Mouse (Mus musculus): ENCODE data around the gene Ttll5. TPM values are rescaled to one million over a fixed set of nuclear protein-coding genes. Genes with fewer than 3 reads are reported as not detected.

Ttll5 gene
- total RNA-seq, 2 experiments from 2014 or later = 41.1 to 44.6 TPM

GRCm38 (mm10) chr12:86105546-86105945 lies 281.1 kb downstream of the Ttll5 start:
- DNase-seq (ENCODE audit: low spot score in 2 of 2) = no peak
- intact Hi-C loops (cut with DNase I) = no loop called here

- intact Hi-C loops (cut with DNase I) = no loop called here
- no peak for DNase-seq (ENCODE audit: low spot score in 2 of 2)
Observed at GRCm38 (mm10) chr12:86106086-86106485, 281.6 kb downstream of the Ttll5 start.

DNA sequence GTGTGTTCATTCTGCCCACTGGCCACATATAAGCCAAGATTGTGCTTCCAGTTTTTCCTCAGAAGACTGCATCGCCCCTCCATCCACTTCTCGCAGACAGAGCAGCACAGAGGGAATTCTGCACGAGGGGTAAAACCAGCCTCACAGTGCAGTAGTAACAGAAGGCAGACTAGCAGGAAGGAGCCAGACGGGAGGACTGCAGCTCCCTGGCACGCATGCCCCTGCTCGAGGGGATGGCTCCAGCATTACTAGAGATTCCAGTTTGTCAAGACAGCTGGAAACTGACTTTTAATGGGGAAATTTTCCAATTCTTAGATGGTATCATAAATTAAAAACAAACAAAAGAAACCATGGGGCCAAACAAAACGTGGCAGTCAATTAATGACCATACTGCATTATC lies 283.2 kb downstream of the Ttll5 start:
- no peak for DNase-seq (ENCODE audit: low spot score in 2 of 2)
- intact Hi-C loops (cut with DNase I) = no loop called here

- intact Hi-C loops (cut with DNase I) = no loop called here
- DNase-seq (ENCODE audit: low spot score in 2 of 2) = no peak
Observed at GRCm38 (mm10) chr12:86109531-86109930, 285.1 kb downstream of the Ttll5 start.

GRCm38 (mm10) chr12:86110637-86111036 lies 286.2 kb downstream of the Ttll5 start:
- DNase-seq (ENCODE audit: low spot score in 2 of 2) = no peak
- intact Hi-C loops (cut with DNase I) = no loop called here

Other genes starting within 250 kb of the Ttll5 start
- 10 to 100 TPM; 66.6 to 75.2 TPM for gene Jdp2, start 225.6 kb upstream of the Ttll5 start, total RNA-seq (2021)
- under 1 TPM; 0.71 to 0.78 TPM for gene Batf, start 138.0 kb upstream of the Ttll5 start, total RNA-seq (2021)
- 1 to 10 TPM; 2.6 TPM for gene Flvcr2, start 78.1 kb upstream of the Ttll5 start, total RNA-seq (2021)
- 10 to 100 TPM; 53.6 to 55.4 TPM for gene Erg28, start 109 bp upstream of the Ttll5 start, total RNA-seq (2021)

Data from left cerebral cortex, postnatal 25 days (tissue).